Mouse (Mus musculus) kidney, postnatal 25 days (tissue): ENCODE data around the gene Olfr559.

Experiments
- DNase-seq, 2 experiments: peaks; one replicate each; pipeline ENCODE4 v3.0.0; 2021; ENCODE audit warnings: mixed read lengths in 2 of 2

Olfr559 gene

GRCm38 (mm10) chr7:102727391-102727790, at the start of gene Olfr559:
Olfr559 (minus strand) TSS chr7:102727491.
- DNase-seq = no peak

DNA sequence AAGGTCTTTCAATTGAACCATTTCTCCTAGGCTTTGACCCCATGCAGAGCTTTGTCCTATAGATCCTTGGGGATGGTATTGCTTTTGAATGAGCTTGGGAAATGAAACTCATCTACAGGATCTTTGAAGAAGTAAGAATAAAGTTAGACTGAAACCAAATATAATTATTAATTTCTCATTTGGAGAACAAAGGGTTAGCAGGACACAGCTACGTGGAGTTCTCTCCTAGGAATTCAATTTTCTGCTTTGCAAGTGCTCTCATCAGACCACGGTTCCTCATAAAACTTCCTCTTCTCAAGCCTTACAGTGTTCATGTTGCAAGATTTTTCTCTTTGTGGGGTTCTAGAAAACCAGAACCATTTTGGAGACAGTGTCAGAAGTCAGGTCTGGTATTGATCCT, 43.6 kb upstream of the Olfr559 start, which contains the start of gene Olfr561:
TSS of gene Olfr561 (plus strand) at position 301 of the 400 bp plus-strand sequence.
- DNase-seq = no peak

DNA sequence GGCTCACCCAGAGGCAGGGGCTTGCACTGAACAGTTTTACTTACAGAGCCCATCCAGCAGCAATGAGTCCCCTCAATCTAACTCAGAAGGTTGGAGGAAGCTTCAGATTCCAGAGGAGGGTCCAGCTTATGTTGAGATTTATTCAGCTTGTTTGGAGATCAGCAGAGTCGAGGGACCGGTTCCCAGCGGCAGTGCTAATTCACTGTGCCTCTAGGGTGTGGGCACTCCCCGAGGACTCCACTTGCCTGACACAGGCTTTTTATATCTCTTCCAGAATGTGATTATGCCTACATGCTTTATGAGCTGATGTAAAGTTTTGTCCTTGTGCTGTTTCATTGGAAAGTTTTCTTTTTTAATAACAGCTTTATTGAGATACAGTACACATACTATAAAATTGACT, 32.0 kb upstream of the Olfr559 start, which contains the start of the genes Olfr560 and Olfr78:
TSS of gene Olfr560 (minus strand) at position 101 of the 400 bp plus-strand sequence.
TSS of gene Olfr78 (minus strand) at position 206 of the 400 bp plus-strand sequence.
- DNase-seq = no peak

GRCm38 (mm10) chr7:102752086-102752485, 24.8 kb upstream of the Olfr559 start:
- DNase-seq = peak in 1 of 2 experiments; percentile 5

- DNase-seq = no peak
These were observed 10.4 kb upstream of the Olfr559 start for GRCm38 (mm10) chr7:102737705-102738104.

- DNase-seq = no peak
These were observed 6.5 kb upstream of the Olfr559 start for GRCm38 (mm10) chr7:102733793-102734192.

- no peak for DNase-seq
These were observed 8.3 kb downstream of the Olfr559 start, which contains the start of gene Olfr33 for GRCm38 (mm10) chr7:102718970-102719369. Olfr33 (minus strand) TSS chr7:102719070.

DNA sequence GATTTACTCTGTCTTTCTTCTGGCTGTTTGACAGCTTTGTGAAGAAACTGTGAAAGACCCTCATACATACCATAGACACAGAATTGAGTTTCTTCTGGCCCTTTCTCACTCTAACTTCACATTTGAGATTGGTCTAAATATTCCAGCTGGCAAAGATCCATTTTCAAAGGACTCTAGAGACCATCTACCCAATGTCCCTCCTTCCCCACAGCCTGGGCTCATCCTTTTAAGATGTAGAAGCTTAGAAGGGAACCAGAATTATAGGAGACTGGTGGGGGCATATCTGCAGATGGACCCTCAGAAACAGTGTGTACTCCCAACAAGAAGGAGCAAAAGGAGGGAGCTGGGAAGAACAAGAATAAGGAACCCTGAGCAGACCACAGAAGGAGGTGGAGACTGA, 25.4 kb downstream of the Olfr559 start, which contains the start of gene Olfr558:
TSS of gene Olfr558 (plus strand) at position 301 of the 400 bp plus-strand sequence.
- DNase-seq = no peak

- DNase-seq = no peak
These were observed 28.8 kb downstream of the Olfr559 start for GRCm38 (mm10) chr7:102698461-102698860.

- DNase-seq = peak in 1 of 2 experiments; percentile 29
These were observed 31.7 kb downstream of the Olfr559 start, which contains the start of gene Olfr557 for GRCm38 (mm10) chr7:102695358-102696125. Olfr557 (plus strand) TSS chr7:102695910.

DNA sequence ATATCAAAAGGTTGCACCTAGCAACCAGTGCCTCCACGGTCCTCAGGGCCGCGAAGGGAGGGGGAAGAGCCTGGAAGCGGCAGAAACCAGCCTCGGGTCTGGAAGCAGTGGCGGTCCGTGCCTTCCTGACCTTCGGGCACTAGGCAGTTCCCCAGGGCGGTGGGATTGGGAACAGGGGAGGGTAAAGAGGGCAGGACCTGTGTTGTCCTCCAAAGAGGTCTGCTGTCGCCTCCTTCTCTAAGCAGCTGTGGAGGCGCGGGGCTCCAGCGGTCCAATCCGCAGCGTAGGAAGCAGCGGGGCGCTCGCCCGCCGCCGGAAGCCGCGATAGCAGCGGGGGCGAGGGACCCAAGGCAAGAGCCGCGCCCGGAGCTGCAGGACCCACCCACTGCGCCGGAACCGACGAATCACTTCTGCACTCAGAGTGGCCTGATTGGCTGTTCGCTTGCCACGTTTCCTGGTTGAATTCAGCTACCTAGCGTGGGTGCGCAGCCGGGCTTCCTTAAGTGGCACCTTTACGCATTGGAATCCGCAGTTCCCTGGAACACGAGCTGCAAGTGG, 40.3 kb downstream of the Olfr559 start, which contains the start of gene Trim68:
TSS of gene Trim68 (minus strand) at position 384 of the 558 bp plus-strand sequence.
- peak; percentile 92 to 96 for DNase-seq

- DNase-seq = no peak
These were observed 45.4 kb downstream of the Olfr559 start for GRCm38 (mm10) chr7:102681916-102682315.

GRCm38 (mm10) chr7:102676225-102676624, 51.1 kb downstream of the Olfr559 start:
- no peak for DNase-seq
